Mouse (Mus musculus) CH12.LX (cell line): ENCODE measurements at regions not wholly inside any gene's neighbourhood (a gene's known extent, or its start where the extent isn't known, plus 50 kb on each side); places are given as distances from the start of the nearest gene placed in this dataset.

Experiments
- DNase-seq: peaks from one replicate; pipeline ENCODE4 v3.0.0-alpha.2; 2013; ENCODE audit errors: extremely low read depth
- H3K27ac ChIP-seq: 2 replicates; pipeline ENCODE4 v1.5.1; 2012; ENCODE audit warnings: low read depth, mild to moderate bottlenecking, control low read depth, moderate library complexity; ENCODE audit not compliant: insufficient read depth
- H3K27me3 ChIP-seq: replicated peaks from 2 replicates; pipeline ENCODE3; 2012; ENCODE audit warnings: inconsistent platforms
- H3K36me3 ChIP-seq, 2 experiments: replicated peaks in 1 of 2; 2 replicates each; pipeline versions ENCODE3 to v1.6.1; 2012; ENCODE audit warnings: inconsistent platforms in 1 of 2, low read length in 1 of 2, mild to moderate bottlenecking in 1 of 2, mixed read lengths in 1 of 2, moderate library complexity in 1 of 2; ENCODE audit not compliant: control insufficient read depth in 1 of 2, insufficient read depth in 1 of 2
- H3K4me1 ChIP-seq, 2 experiments: 2 replicates each; pipeline ENCODE4 v1.6.1; 2012; ENCODE audit warnings: inconsistent platforms in 1 of 2, moderate library complexity in 1 of 2; ENCODE audit not compliant: insufficient read depth in 2 of 2, control insufficient read depth in 1 of 2
- H3K4me2 ChIP-seq: 2 replicates; pipeline ENCODE4 v1.6.1; 2012; ENCODE audit warnings: low read depth, mild to moderate bottlenecking, control low read depth; ENCODE audit not compliant: poor library complexity, insufficient read depth, severe bottlenecking
- H3K4me3 ChIP-seq, 3 experiments: fragments of 150-350 bp in 1 of 3; sonication (generic) in 1 of 3; replicated peaks in 1 of 3; 2 replicates each; pipeline versions ENCODE3 to v1.5.1; 2011 to 2012; ENCODE audit warnings: low read depth in 2 of 3, low read length in 2 of 3, mild to moderate bottlenecking in 2 of 3, moderate library complexity in 2 of 3, control low read depth in 1 of 3, improper control_type of control experiment in 1 of 3, inconsistent platforms in 1 of 3, mixed read lengths in 1 of 3; ENCODE audit not compliant: poor library complexity in 1 of 3
- H3K79me2 ChIP-seq: replicated peaks from 2 replicates; pipeline ENCODE4 v1.6.1; 2012; ENCODE audit warnings: mild to moderate bottlenecking, moderate library complexity; ENCODE audit not compliant: control insufficient read depth, poor library complexity, insufficient read depth, severe bottlenecking; ENCODE audit errors: extremely low read depth
- H3K9ac ChIP-seq: 2 replicates; pipeline ENCODE4 v1.6.1; 2012; ENCODE audit warnings: low read depth, mild to moderate bottlenecking, control low read depth, moderate library complexity; ENCODE audit not compliant: insufficient read depth
- H3K9me3 ChIP-seq: replicated peaks from 2 replicates; pipeline ENCODE3; 2012; ENCODE audit warnings: low read length, inconsistent platforms, mixed read lengths
- BHLHE40 ChIP-seq: IDR thresholded peaks from 2 replicates; pipeline ENCODE4 v1.6.1; 2011; ENCODE audit warnings: mild to moderate bottlenecking, low read depth, low read length, improper control_type of control experiment
- CHD1 ChIP-seq: IDR thresholded peaks from 2 replicates; pipeline ENCODE4 v1.6.1; 2012; ENCODE audit warnings: low read depth, low read length, improper control_type of control experiment, inconsistent platforms
- CHD2 ChIP-seq: IDR thresholded peaks from 2 replicates; pipeline ENCODE4 v1.6.1; 2011; ENCODE audit warnings: low read length, improper control_type of control experiment
- CTCF ChIP-seq, 2 experiments: IDR thresholded peaks in 1 of 2; conservative IDR thresholded peaks in 1 of 2; 2 replicates each; pipeline ENCODE4 v1.5.1; 2011 to 2012; ENCODE audit warnings: low read depth in 2 of 2, low read length in 2 of 2, improper control_type of control experiment in 1 of 2, inconsistent platforms in 1 of 2, mild to moderate bottlenecking in 1 of 2, moderate library complexity in 1 of 2
- EP300 ChIP-seq: IDR thresholded peaks from 2 replicates; pipeline ENCODE4 v1.6.1; 2011; ENCODE audit warnings: low read length, improper control_type of control experiment
- IRF4 ChIP-seq: IDR thresholded peaks from 2 replicates; pipeline ENCODE4 v1.6.1; 2014; ENCODE audit warnings: low read depth, mild to moderate bottlenecking, inconsistent platforms, low read length, improper control_type of control experiment
- JUN ChIP-seq: IDR thresholded peaks from 2 replicates; pipeline ENCODE4 v1.6.1; 2011; ENCODE audit warnings: low read depth, mild to moderate bottlenecking, low read length, improper control_type of control experiment, moderate library complexity; ENCODE audit not compliant: insufficient read depth
- MAX ChIP-seq: IDR thresholded peaks from 2 replicates; pipeline ENCODE4 v1.6.1; 2011; ENCODE audit warnings: low read length, improper control_type of control experiment
- MEF2A ChIP-seq: IDR thresholded peaks from 2 replicates; pipeline ENCODE4 v1.6.1; 2014; ENCODE audit warnings: low read depth, mild to moderate bottlenecking, inconsistent platforms, low read length, improper control_type of control experiment, borderline replicate concordance
- MYC ChIP-seq: IDR thresholded peaks from 2 replicates; pipeline ENCODE4 v1.6.1; 2011; ENCODE audit warnings: low read depth, mild to moderate bottlenecking, improper control_type of control experiment, low read length
- NELFE ChIP-seq: IDR thresholded peaks from 2 replicates; pipeline ENCODE4 v1.6.1; 2011; ENCODE audit warnings: low read depth, low read length, improper control_type of control experiment
- PAX5 ChIP-seq: IDR thresholded peaks from 2 replicates; pipeline ENCODE4 v1.6.1; 2012; ENCODE audit warnings: low read length, inconsistent platforms, mixed read lengths
- POLR2AphosphoS2 ChIP-seq: IDR thresholded peaks from 2 replicates; pipeline ENCODE4 v1.6.1; 2011; ENCODE audit warnings: low read depth, low read length, improper control_type of control experiment
- RAD21 ChIP-seq: IDR thresholded peaks from 2 replicates; pipeline ENCODE4 v1.6.1; 2011; ENCODE audit warnings: low read depth, mild to moderate bottlenecking, low read length, improper control_type of control experiment, moderate library complexity
- RCOR1 ChIP-seq: conservative IDR thresholded peaks from 2 replicates; pipeline ENCODE4 v1.6.1; 2012; ENCODE audit warnings: low read depth, mild to moderate bottlenecking, inconsistent platforms, low read length, improper control_type of control experiment
- TCF12 ChIP-seq: IDR thresholded peaks from 2 replicates; pipeline ENCODE4 v1.6.1; 2014; ENCODE audit warnings: low read depth, mild to moderate bottlenecking, inconsistent platforms, low read length, improper control_type of control experiment
- UBTF ChIP-seq: IDR thresholded peaks from 2 replicates; pipeline ENCODE4 v1.6.1; 2012; ENCODE audit warnings: low read depth, mild to moderate bottlenecking, inconsistent platforms, low read length, improper control_type of control experiment, moderate library complexity
- USF1 ChIP-seq: IDR thresholded peaks from 2 replicates; pipeline ENCODE4 v1.6.1; 2014; ENCODE audit warnings: low read depth, mild to moderate bottlenecking, inconsistent platforms, low read length, improper control_type of control experiment
- ZC3H11A ChIP-seq: IDR thresholded peaks from 2 replicates; pipeline ENCODE4 v1.6.1; 2012; ENCODE audit warnings: low read depth, mild to moderate bottlenecking, inconsistent platforms, low read length, improper control_type of control experiment
- ZMIZ1 ChIP-seq: IDR thresholded peaks from 2 replicates; pipeline ENCODE4 v1.6.1; 2012; ENCODE audit warnings: low read depth, mild to moderate bottlenecking, inconsistent platforms, low read length, improper control_type of control experiment
- ZNF384 ChIP-seq: IDR thresholded peaks from 2 replicates; pipeline ENCODE4 v1.6.1; 2012; ENCODE audit warnings: low read depth, low read length, improper control_type of control experiment, inconsistent platforms
- dilution Hi-C: fragments of 300-500 bp; cut with MboI; formaldehyde crosslinking; loops from 2 replicates; pipeline ENCODE4 v1.14.3; 2020; ENCODE audit warnings: low sequenced_read_pairs; ENCODE audit not compliant: extremely low pct_unique_long_range_greater_than_20kb, extremely low pct_ligation_motif_present
- in situ Hi-C: fragments of 300-500 bp; cut with MboI; formaldehyde crosslinking; loops from 3 replicates; pipeline ENCODE4 v1.14.3; 2019; ENCODE audit warnings: low sequenced_read_pairs, low pct_ligation_motif_present, low pct_unique_long_range_greater_than_20kb, mixed read lengths

GRCm38 (mm10) chr3:34769818-34770217 is 119.6 kb downstream of the Sox2 start:
- TF ChIP-seq ZNF384 (no peak), CHD2 (no peak), NELFE (no peak), BHLHE40 (no peak), CHD1 (no peak), IRF4 (no peak), MYC (no peak), EP300 (no peak), CTCF (conservative IDR thresholded peaks at IDR 0.05 in 1 of 2, IDR thresholded peaks at IDR 0.05 in 1 of 2; ENCODE audit: low read depth in 2 of 2, low read length in 2 of 2) (no peak), RAD21 (no peak), POLR2AphosphoS2 (no peak)
- no peaks in the 10 kb centered on the region for H3K36me3 ChIP-seq
- H3K4me1 ChIP-seq = no peaks in the 10 kb centered on the region
- no peak for DNase-seq
- no peaks in the 10 kb centered on the region for H3K27me3 ChIP-seq
- dilution Hi-C loops = no loop called here
- H3K4me3 ChIP-seq = no peak overlapping the region
- H3K9me3 ChIP-seq = peaks cover 61% of the 10 kb centered on the region
- no peak overlapping the region for H3K9ac ChIP-seq
- H3K79me2 ChIP-seq = no peaks in the 10 kb centered on the region
- in situ Hi-C loops = no loop called here
- no peak overlapping the region for H3K4me2 ChIP-seq
- H3K27ac ChIP-seq = no peak overlapping the region

GRCm38 (mm10) chr3:34770271-34770670 is 120.1 kb downstream of the Sox2 start:
- no peak for TF ChIP-seq ZMIZ1
- TF ChIP-seq CHD1 = no peak
- no peak for TF ChIP-seq MAX
- TF ChIP-seq JUN = no peak
- TF ChIP-seq MEF2A = no peak
- no peak for TF ChIP-seq TCF12
- no peak for TF ChIP-seq ZC3H11A
- TF ChIP-seq USF1 = no peak
- no peak for TF ChIP-seq PAX5
- TF ChIP-seq CTCF (conservative IDR thresholded peaks at IDR 0.05 in 1 of 2, IDR thresholded peaks at IDR 0.05 in 1 of 2; ENCODE audit: low read depth in 2 of 2, low read length in 2 of 2) = no peak
- TF ChIP-seq RCOR1 = no peak
- no peak for TF ChIP-seq UBTF
- Histone ChIP-seq H3K79me2 (no peaks in the 10 kb centered on the region), H3K4me2 (no peak overlapping the region), H3K4me1 (no peaks in the 10 kb centered on the region), H3K36me3 (no peaks in the 10 kb centered on the region), H3K27ac (no peak overlapping the region), H3K9ac (no peak overlapping the region), H3K9me3 (peaks cover 61% of the 10 kb centered on the region), H3K27me3 (no peaks in the 10 kb centered on the region), H3K4me3 (no peak overlapping the region)
- DNase-seq = no peak
- in situ Hi-C loops = no loop called here
- dilution Hi-C loops = no loop called here
